Mouse (Mus musculus) bone marrow macrophage, adult 2 months (primary cell): Measurements from ENCODE around the gene Cops2. TPM values are rescaled to one million over a fixed set of nuclear protein-coding genes. Genes with fewer than 3 reads are reported as not detected.

Experiments
- H3K27ac ChIP-seq: 2 replicates; pipeline ENCODE4 v1.5.1; 2012; ENCODE audit warnings: low read depth, low read length; ENCODE audit not compliant: insufficient read depth
- H3K4me1 ChIP-seq: 2 replicates; pipeline ENCODE4 v1.6.1; 2012; ENCODE audit warnings: low read length; ENCODE audit not compliant: control insufficient read depth, insufficient read depth
- H3K4me3 ChIP-seq: 2 replicates; pipeline ENCODE4 v1.5.1; 2012; ENCODE audit warnings: mild to moderate bottlenecking, low read length, moderate library complexity; ENCODE audit not compliant: insufficient read depth
- CTCF ChIP-seq: IDR thresholded peaks from 2 replicates; pipeline ENCODE4 v1.5.1; 2012; ENCODE audit warnings: low read depth, mild to moderate bottlenecking, low read length, moderate library complexity
- POLR2A ChIP-seq: IDR thresholded peaks from 2 replicates; pipeline ENCODE4 v1.6.1; 2012; ENCODE audit warnings: mild to moderate bottlenecking, low read depth, low read length, borderline replicate concordance
- polyA plus RNA-seq: library from polyadenylated mRNA; stranded (reverse); fragments of >200 nt; gene quantifications from 2 replicates; pipeline ENCODE4 v1.2.4, GENCODE M21; 2012; ENCODE audit not compliant: missing spikeins, insufficient read depth, insufficient read length

The Cops2 gene
- polyA plus RNA-seq, 1 experiment = 91.4 TPM

- Histone ChIP-seq H3K4me3 (no peak overlapping the region), H3K27ac (no peak overlapping the region), H3K4me1 (no peaks in the 10 kb centered on the region)
- TF ChIP-seq CTCF (no peak), POLR2A (no peak)
Observed at GRCm38 (mm10) chr2:125827898-125828297, 31.0 kb downstream of the Cops2 start.

GRCm38 (mm10) chr2:125826201-125826600 lies 32.7 kb downstream of the Cops2 start:
- Histone ChIP-seq H3K4me3 (no peak overlapping the region), H3K4me1 (no peaks in the 10 kb centered on the region), H3K27ac (no peak overlapping the region)
- TF ChIP-seq CTCF = no peak

- H3K4me1 ChIP-seq = no peaks in the 10 kb centered on the region
- no peak for TF ChIP-seq CTCF
- no peak overlapping the region for H3K4me3 ChIP-seq
- H3K27ac ChIP-seq = no peak overlapping the region
Observed at GRCm38 (mm10) chr2:125820397-125820796, 38.5 kb downstream of the Cops2 start.

- no peaks in the 10 kb centered on the region for H3K4me1 ChIP-seq
Observed at GRCm38 (mm10) chr2:125813972-125814595, 44.9 kb downstream of the Cops2 start.

GRCm38 (mm10) chr2:125811332-125811731 lies 47.6 kb downstream of the Cops2 start:
- Histone ChIP-seq H3K27ac (no peak overlapping the region), H3K4me1 (no peaks in the 10 kb centered on the region), H3K4me3 (no peak overlapping the region)
- TF ChIP-seq CTCF = no peak
- no peak for TF ChIP-seq POLR2A

More at GRCm38 (mm10) chr2:125813972-125814595, 44.9 kb downstream of the Cops2 start:
- Histone ChIP-seq H3K27ac (no peak overlapping the region), H3K4me3 (no peak overlapping the region)
- TF ChIP-seq POLR2A (no peak), CTCF (no peak)

- H3K4me1 ChIP-seq = no peaks in the 10 kb centered on the region
Observed at GRCm38 (mm10) chr2:125809551-125809950, 49.4 kb downstream of the Cops2 start.

GRCm38 (mm10) chr2:125805826-125806225 lies 53.1 kb downstream of the Cops2 start:
- Histone ChIP-seq H3K4me3 (no peak overlapping the region), H3K27ac (no peak overlapping the region), H3K4me1 (no peaks in the 10 kb centered on the region)
- TF ChIP-seq POLR2A (no peak), CTCF (no peak)

More at GRCm38 (mm10) chr2:125809551-125809950, 49.4 kb downstream of the Cops2 start:
- no peak overlapping the region for H3K27ac ChIP-seq
- TF ChIP-seq POLR2A (no peak), CTCF (no peak)
- no peak overlapping the region for H3K4me3 ChIP-seq

- TF ChIP-seq CTCF = no peak
- TF ChIP-seq POLR2A = no peak
Observed at GRCm38 (mm10) chr2:125801947-125802346, 57.0 kb downstream of the Cops2 start.

GRCm38 (mm10) chr2:125801038-125801437 lies 57.9 kb downstream of the Cops2 start:
- Histone ChIP-seq H3K4me3 (no peak overlapping the region), H3K27ac (no peak overlapping the region), H3K4me1 (peaks cover 8% of the 10 kb centered on the region)
- TF ChIP-seq POLR2A (no peak), CTCF (no peak)

More at GRCm38 (mm10) chr2:125801947-125802346, 57.0 kb downstream of the Cops2 start:
- no peak overlapping the region for H3K27ac ChIP-seq
- no peak overlapping the region for H3K4me3 ChIP-seq
- H3K4me1 ChIP-seq = peaks cover 8% of the 10 kb centered on the region

GRCm38 (mm10) chr2:125800428-125800827 lies 58.5 kb downstream of the Cops2 start:
- no peak for TF ChIP-seq POLR2A
- TF ChIP-seq CTCF = no peak
- H3K4me3 ChIP-seq = no peak overlapping the region
- H3K27ac ChIP-seq = no peak overlapping the region
- H3K4me1 ChIP-seq = peaks cover 8% of the 10 kb centered on the region

- peaks cover 19% of the 10 kb centered on the region for H3K4me1 ChIP-seq
- no peak overlapping the region for H3K4me3 ChIP-seq
- H3K27ac ChIP-seq = no peak overlapping the region
- TF ChIP-seq CTCF = no peak
- no peak for TF ChIP-seq POLR2A
Observed at GRCm38 (mm10) chr2:125797872-125798271, 61.1 kb downstream of the Cops2 start.
